Mouse (Mus musculus) spleen, adult 2 months (tissue): ENCODE data around the gene Nusap1. TPM values are rescaled to one million over a fixed set of nuclear protein-coding genes. Genes with fewer than 3 reads are reported as not detected.

Source experiments
- DNase-seq, 2 experiments: peaks; one replicate each; pipeline versions ENCODE4 v3.0.0 to v3.0.0-alpha.2; 2012 to 2021; ENCODE audit warnings: low spot score in 2 of 2, low read depth in 1 of 2
- H3K27ac ChIP-seq: fragments of 200-500 bp; 2 replicates; pipeline ENCODE4 v1.5.1; 2012; ENCODE audit warnings: low read length, inconsistent platforms; ENCODE audit not compliant: insufficient read depth
- H3K27me3 ChIP-seq: fragments of 200-500 bp; 2 replicates; pipeline ENCODE4 v1.6.1; 2012; ENCODE audit warnings: mild to moderate bottlenecking, moderate library complexity, low read length, inconsistent platforms; ENCODE audit not compliant: control insufficient read depth, insufficient read depth
- H3K36me3 ChIP-seq: fragments of 200-500 bp; 2 replicates; pipeline ENCODE4 v1.6.1; 2012; ENCODE audit warnings: mild to moderate bottlenecking, low read length, inconsistent platforms; ENCODE audit not compliant: control insufficient read depth, insufficient read depth
- H3K4me1 ChIP-seq: fragments of 200-500 bp; 2 replicates; pipeline ENCODE4 v1.6.1; 2011; ENCODE audit warnings: inconsistent platforms; ENCODE audit not compliant: control insufficient read depth, insufficient read depth, insufficient read length
- H3K4me3 ChIP-seq: fragments of 200-500 bp; 2 replicates; pipeline ENCODE4 v1.5.1; 2011; ENCODE audit warnings: mild to moderate bottlenecking, inconsistent platforms; ENCODE audit not compliant: insufficient read depth, insufficient read length; ENCODE audit errors: extremely low read depth
- CTCF ChIP-seq: fragments of 200-500 bp; IDR thresholded peaks from 2 replicates; pipeline ENCODE4 v1.5.1; 2011; ENCODE audit warnings: mild to moderate bottlenecking, inconsistent platforms; ENCODE audit not compliant: insufficient read depth, insufficient read length, insufficient replicate concordance; ENCODE audit errors: extremely low read depth
- POLR2A ChIP-seq: fragments of 200-500 bp; IDR thresholded peaks from 2 replicates; pipeline ENCODE4 v1.6.1; 2011; ENCODE audit warnings: low read depth, low read length, inconsistent platforms
- WGBS: fragments of 180-500 bp; shearing (Covaris S2); methylation state at CpG from one replicate; pipeline ENCODE4 v1.1.7; 2018; 5-methylcytosine and 5-hydroxymethylcytosine counted together
- polyA plus RNA-seq: library from polyadenylated mRNA; depleted of rRNA; stranded (reverse); fragments of >200 nt; gene quantifications from 2 replicates; pipeline ENCODE4 v1.2.3, GENCODE M21; 2012

Nusap1 gene
- polyA plus RNA-seq, 1 experiment = 1.7 TPM

DNA sequence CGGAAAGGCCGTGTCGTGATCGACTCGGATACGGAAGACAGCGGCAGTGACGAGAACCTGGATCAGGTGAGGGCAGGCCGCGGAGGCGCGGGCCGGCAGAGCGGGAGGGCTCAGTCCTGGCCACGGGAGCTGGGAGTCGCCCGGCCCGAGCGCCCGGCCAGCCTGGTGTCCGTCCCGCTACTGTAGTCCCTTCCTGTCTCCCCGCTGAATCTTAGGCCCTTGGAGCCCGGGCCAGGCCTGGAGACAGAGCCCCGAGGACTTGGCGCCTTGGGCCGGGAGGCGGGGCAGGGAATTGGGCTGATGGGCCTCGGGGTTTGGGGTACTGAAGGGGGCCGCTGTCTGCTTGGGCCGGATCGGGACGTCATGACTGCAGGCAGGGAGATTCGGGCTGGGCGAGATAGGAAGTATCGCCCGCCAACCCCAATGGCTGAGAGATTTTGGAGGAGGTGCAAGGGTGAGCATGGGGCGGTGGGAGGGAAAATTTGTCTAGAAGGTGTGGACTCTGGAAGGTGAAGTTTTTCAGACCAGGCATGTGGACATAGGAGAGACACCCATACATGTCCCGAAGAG, 57.2 kb downstream of the Nusap1 start:
- no peak for TF ChIP-seq CTCF
- TF ChIP-seq POLR2A = no peak
- Histone ChIP-seq H3K27me3 (no peaks in the 10 kb centered on the region), H3K27ac (peak overlapping the region; percentile 58), H3K4me3 (peak overlapping the region; percentile 89), H3K4me1 (0 out of 2 replicates have a peak, but pooled peaks cover 1% of the 10 kb centered on the region), H3K36me3 (no peaks in the 10 kb centered on the region)
- no peak for DNase-seq
- WGBS = under 1% methylated on average over 39 of the region's 39 CpGs

DNA sequence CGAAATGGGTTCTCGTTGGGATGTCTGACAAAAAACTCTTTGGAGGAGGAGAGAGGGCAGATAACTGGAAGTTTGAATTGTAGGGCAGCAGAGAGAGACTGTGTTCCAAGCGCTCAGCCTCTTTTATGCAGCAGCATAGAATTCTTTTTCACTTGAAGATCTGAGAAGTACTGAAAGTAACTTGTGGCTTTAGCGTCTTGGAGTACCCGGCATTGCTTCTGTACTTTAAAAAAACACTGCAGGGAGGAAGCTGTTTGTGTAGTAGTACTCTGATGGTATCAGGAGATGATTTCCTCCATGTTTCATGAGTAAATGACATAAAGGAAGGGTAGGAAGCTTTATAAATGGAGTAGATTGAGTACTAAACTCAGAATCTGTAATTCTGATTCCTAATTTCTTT, 57.7 kb downstream of the Nusap1 start:
- no peak for TF ChIP-seq CTCF
- TF ChIP-seq POLR2A = no peak
- Histone ChIP-seq H3K27me3 (no peaks in the 10 kb centered on the region), H3K4me1 (0 out of 2 replicates have a peak, but pooled peaks cover 1% of the 10 kb centered on the region), H3K4me3 (peak overlapping the region; percentile 89), H3K27ac (no peak overlapping the region), H3K36me3 (no peaks in the 10 kb centered on the region)
- 2% methylated on average over 5 of the region's 5 CpGs for WGBS
- DNase-seq = no peak

DNA sequence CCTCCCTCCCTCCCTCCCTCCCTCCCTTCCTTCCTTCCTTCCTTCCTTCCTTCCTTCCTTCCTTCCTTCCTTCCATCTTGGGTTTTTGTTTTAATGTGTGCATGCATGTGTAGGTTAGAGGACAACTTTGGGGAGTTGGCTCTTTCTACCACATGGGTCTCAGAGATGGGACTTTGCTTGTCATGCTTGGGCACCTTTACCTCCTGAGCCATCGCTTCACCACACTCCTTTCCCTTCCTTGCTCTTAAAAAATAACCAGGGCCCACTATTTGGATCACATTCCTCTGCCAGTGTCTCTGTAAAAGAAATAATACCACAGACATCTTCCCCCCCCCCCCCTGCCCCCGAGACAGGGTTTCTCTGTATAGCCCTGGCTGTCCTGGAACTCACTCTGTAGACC, 65.6 kb downstream of the Nusap1 start:
- H3K4me3 ChIP-seq = no peak overlapping the region
- no peaks in the 10 kb centered on the region for H3K27me3 ChIP-seq
- H3K27ac ChIP-seq = no peak overlapping the region
- DNase-seq = no peak
- H3K36me3 ChIP-seq = no peaks in the 10 kb centered on the region
- no peak for TF ChIP-seq CTCF
- no peak for TF ChIP-seq POLR2A
- WGBS = 82% methylated on average over 2 of the region's 2 CpGs
- H3K4me1 ChIP-seq = peaks cover 2% of the 10 kb centered on the region; the same call in 1 of the 2 replicates

GRCm38 (mm10) chr2:119692003-119692701, 74.1 kb downstream of the Nusap1 start:
- no peak for TF ChIP-seq CTCF
- no peak for TF ChIP-seq POLR2A
- no peak overlapping the region for H3K4me3 ChIP-seq
- no peaks in the 10 kb centered on the region; the same call in 1 of the 2 replicates for H3K36me3 ChIP-seq
- no peak overlapping the region for H3K27ac ChIP-seq
- no peaks in the 10 kb centered on the region; the same call in 1 of the 2 replicates for H3K4me1 ChIP-seq
- no peak for DNase-seq
- H3K27me3 ChIP-seq = no peaks in the 10 kb centered on the region
- 90% methylated on average over 9 of the region's 9 CpGs for WGBS

GRCm38 (mm10) chr2:119694826-119695225, 76.7 kb downstream of the Nusap1 start:
- Histone ChIP-seq H3K27me3 (no peaks in the 10 kb centered on the region), H3K4me3 (no peak overlapping the region), H3K36me3 (no peaks in the 10 kb centered on the region; the same call in 1 of the 2 replicates), H3K27ac (no peak overlapping the region), H3K4me1 (peaks cover 6% of the 10 kb centered on the region; the same call in 1 of the 2 replicates)
- WGBS = 84% methylated on average over 2 of the region's 2 CpGs
- TF ChIP-seq POLR2A = no peak
- TF ChIP-seq CTCF = no peak
- DNase-seq = no peak

DNA sequence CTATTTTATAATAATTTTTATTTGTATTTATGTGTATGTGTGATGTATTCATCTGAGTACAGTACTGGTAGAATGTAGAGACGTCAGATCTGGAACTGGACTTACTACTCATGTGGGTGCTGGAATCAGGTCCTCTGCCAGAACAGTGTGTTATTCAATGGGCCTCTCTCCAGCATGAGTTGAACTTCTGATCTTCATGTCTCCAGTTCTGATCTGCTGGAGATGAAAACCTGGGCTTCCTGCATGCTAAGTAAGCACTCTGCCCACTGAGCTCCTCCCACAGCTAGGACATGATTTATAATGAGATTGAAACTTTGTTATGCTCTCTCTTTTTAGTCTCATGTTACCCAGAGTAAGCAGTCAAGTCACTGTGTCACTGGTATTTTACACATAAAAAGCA, 78.0 kb downstream of the Nusap1 start:
- Histone ChIP-seq H3K27me3 (no peaks in the 10 kb centered on the region), H3K4me1 (peaks cover 6% of the 10 kb centered on the region; the same call in 1 of the 2 replicates), H3K27ac (no peak overlapping the region), H3K4me3 (no peak overlapping the region), H3K36me3 (no peaks in the 10 kb centered on the region; the same call in 1 of the 2 replicates)
- no peak for TF ChIP-seq POLR2A
- no peak for TF ChIP-seq CTCF
- DNase-seq = no peak
- WGBS = 90% methylated on average over 1 of the region's 1 CpGs
